Mouse (Mus musculus) ES-E14 (cell line): ENCODE data around the gene Bcl9.

ENCODE experiments used
- HCFC1 ChIP-seq: IDR thresholded peaks from 2 replicates; pipeline ENCODE4 v1.6.1; 2012; ENCODE audit warnings: low read length, inconsistent platforms, borderline replicate concordance; ENCODE audit not compliant: insufficient read depth
- MAFK ChIP-seq: IDR thresholded peaks from 2 replicates; pipeline ENCODE4 v1.6.1; 2014; ENCODE audit warnings: mild to moderate bottlenecking, low read depth, low read length, inconsistent platforms; ENCODE audit not compliant: insufficient read depth
- ZC3H11A ChIP-seq: IDR thresholded peaks from 2 replicates; pipeline ENCODE4 v1.6.1; 2012; ENCODE audit warnings: low read depth, mild to moderate bottlenecking, inconsistent platforms, low read length, borderline replicate concordance

GRCm38 (mm10) chr3:97336331-97336730, 38.6 kb upstream of the Bcl9 start:
- no peak for TF ChIP-seq MAFK
- TF ChIP-seq HCFC1, result no peak
- no peak for TF ChIP-seq ZC3H11A
